Mouse (Mus musculus) testis, adult 2 months (tissue): ENCODE measurements around the gene Sh3d21. TPM values are rescaled to one million over a fixed set of nuclear protein-coding genes. Genes with fewer than 3 reads are reported as not detected.
"Not testable (repeated sequence)": the region's sequence is repeated elsewhere in the genome, so short reads cannot be mapped to it uniquely, and the experiment has no call there.

Experiments used
- H3K27ac ChIP-seq: fragments of 200-500 bp; 2 replicates; pipeline ENCODE4 v1.5.1; 2012; ENCODE audit warnings: low read depth, low read length; ENCODE audit not compliant: control insufficient read depth, insufficient read depth
- H3K27me3 ChIP-seq: fragments of 200-500 bp; 2 replicates; pipeline ENCODE4 v1.6.1; 2012; ENCODE audit warnings: mild to moderate bottlenecking, low read length, moderate library complexity; ENCODE audit not compliant: control insufficient read depth, insufficient read depth
- H3K36me3 ChIP-seq: fragments of 200-500 bp; 2 replicates; pipeline ENCODE4 v1.6.1; 2012; ENCODE audit warnings: mild to moderate bottlenecking, low read length; ENCODE audit not compliant: control insufficient read depth, insufficient read depth
- H3K4me1 ChIP-seq: fragments of 200-500 bp; 2 replicates; pipeline ENCODE4 v1.6.1; 2012; ENCODE audit warnings: low read length; ENCODE audit not compliant: control insufficient read depth, insufficient read depth
- H3K4me3 ChIP-seq: fragments of 200-500 bp; 2 replicates; pipeline ENCODE4 v1.5.1; 2012; ENCODE audit warnings: low read depth, mild to moderate bottlenecking, low read length, moderate library complexity, mixed read lengths; ENCODE audit not compliant: control insufficient read depth
- CTCF ChIP-seq: fragments of 200-500 bp; IDR thresholded peaks from 2 replicates; pipeline ENCODE4 v1.5.1; 2012; ENCODE audit warnings: low read depth, mild to moderate bottlenecking, inconsistent platforms, low read length, moderate library complexity; ENCODE audit not compliant: control insufficient read depth, insufficient read depth, insufficient replicate concordance
- POLR2A ChIP-seq: fragments of 200-500 bp; IDR thresholded peaks from 2 replicates; pipeline ENCODE4 v1.6.1; 2012; ENCODE audit warnings: low read depth, mild to moderate bottlenecking, inconsistent platforms, low read length, moderate library complexity; ENCODE audit not compliant: control insufficient read depth
- polyA plus RNA-seq: library from polyadenylated mRNA; depleted of rRNA; stranded (reverse); fragments of >200 nt; gene quantifications from 2 replicates; pipeline ENCODE4 v1.2.3, GENCODE M21; 2012

Gene Sh3d21
- polyA plus RNA-seq, 1 experiment: 285 TPM

DNA sequence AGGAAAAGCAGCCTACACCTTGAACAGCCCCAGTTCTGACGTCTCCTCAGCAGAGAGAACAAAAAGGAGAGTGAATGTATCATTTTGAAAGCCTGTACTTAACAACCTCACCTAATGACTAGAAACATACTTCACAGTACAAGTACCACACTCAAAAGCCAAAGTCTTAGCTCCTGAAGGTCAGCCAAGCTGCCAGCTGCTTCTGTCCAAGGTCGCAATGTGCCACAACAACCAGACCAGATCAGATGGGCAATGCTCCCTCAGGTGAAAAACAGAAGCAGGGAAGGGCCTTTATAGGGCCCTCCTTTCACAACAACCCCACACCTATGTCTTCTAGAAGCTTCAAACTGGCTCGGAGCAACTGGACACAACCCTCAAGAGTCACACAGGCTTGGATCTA lies 2.8 kb upstream of the Sh3d21 start:
- H3K36me3 ChIP-seq: no peaks in the 10 kb centered on the region
- no peak overlapping the region for H3K4me3 ChIP-seq
- TF ChIP-seq POLR2A (no peak), CTCF (no peak)
- H3K27ac ChIP-seq: peak overlapping the region; percentile 49
- H3K27me3 ChIP-seq: no peaks in the 10 kb centered on the region
- peaks cover 15% of the 10 kb centered on the region for H3K4me1 ChIP-seq

GRCm38 (mm10) chr4:126165092-126165491 lies 1.8 kb upstream of the Sh3d21 start:
- H3K4me3 ChIP-seq, H3K27me3 ChIP-seq, H3K36me3 ChIP-seq, H3K27ac ChIP-seq: not testable (repeated sequence)
- H3K4me1 ChIP-seq: peaks cover 15% of the 10 kb centered on the region

- H3K36me3 ChIP-seq: no peaks in the 10 kb centered on the region
- H3K4me3 ChIP-seq: peak overlapping the region; percentile 89
- peaks cover 15% of the 10 kb centered on the region for H3K4me1 ChIP-seq
- peak overlapping the region; percentile 80 for H3K27ac ChIP-seq
- TF ChIP-seq POLR2A (no peak), CTCF (no peak)
- no peaks in the 10 kb centered on the region for H3K27me3 ChIP-seq
These were observed 394 bp upstream of the Sh3d21 start for GRCm38 (mm10) chr4:126163685-126164084.

DNA sequence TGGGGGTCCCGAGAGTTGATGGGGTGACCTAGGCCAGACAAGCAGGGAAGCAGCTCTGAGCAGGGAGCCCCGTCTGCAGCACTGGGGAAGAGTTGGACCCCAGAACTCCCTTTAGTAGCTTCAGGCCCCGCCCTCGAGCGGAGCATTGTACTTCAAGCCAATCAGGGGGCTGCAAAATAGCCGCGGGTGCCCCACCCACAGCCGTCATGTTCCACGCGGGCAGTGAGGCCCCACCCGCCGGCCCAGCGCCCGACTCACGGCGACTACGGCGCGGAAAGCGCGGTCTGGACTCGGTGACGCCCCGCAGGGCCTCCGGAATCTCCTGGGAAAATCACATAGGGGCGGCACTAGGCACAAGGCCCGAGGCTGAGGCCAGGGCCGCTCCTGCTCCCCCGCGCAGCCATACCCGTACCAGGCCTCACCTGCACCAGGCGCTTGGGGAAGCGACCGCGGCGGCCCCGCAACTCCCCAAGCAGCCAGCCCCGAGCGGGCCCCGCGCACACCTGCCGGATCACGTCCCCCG lies 686 bp downstream of the Sh3d21 start:
- no peaks in the 10 kb centered on the region for H3K27me3 ChIP-seq
- no peaks in the 10 kb centered on the region for H3K36me3 ChIP-seq
- TF ChIP-seq CTCF (no peak), POLR2A (peak; percentile 87)
- peak overlapping the region; percentile 80 for H3K27ac ChIP-seq
- H3K4me1 ChIP-seq: peaks cover 15% of the 10 kb centered on the region
- peak overlapping the region; percentile 89 for H3K4me3 ChIP-seq

DNA sequence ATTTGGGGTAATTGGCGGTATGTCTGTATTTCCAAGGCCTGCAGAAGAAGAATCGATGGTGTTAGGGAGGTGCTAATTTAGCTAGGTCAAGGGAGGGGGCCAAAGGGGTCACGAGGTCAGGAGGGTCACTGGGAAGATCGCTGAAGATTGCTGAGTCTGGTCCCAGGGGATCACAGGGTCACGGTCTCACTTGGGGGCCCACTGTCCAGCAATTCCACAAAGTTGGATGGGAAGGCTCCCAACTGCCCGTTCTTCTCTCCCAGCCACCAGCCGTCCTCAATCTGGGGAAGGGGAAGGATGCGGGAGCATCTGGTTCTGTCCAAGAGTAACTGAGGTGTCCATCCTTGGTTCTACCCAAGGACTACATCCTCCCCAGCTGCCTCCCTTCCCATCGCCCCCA lies 1.3 kb downstream of the Sh3d21 start:
- Histone ChIP-seq H3K4me1 (peaks cover 15% of the 10 kb centered on the region), H3K27me3 (no peaks in the 10 kb centered on the region), H3K27ac (peak overlapping the region; percentile 59; the same call in 1 of the 2 replicates), H3K4me3 (peak overlapping the region; percentile 89), H3K36me3 (no peaks in the 10 kb centered on the region)
- TF ChIP-seq POLR2A: no peak
- TF ChIP-seq CTCF: no peak

- Histone ChIP-seq H3K27me3 (no peaks in the 10 kb centered on the region), H3K4me3 (peak overlapping the region; percentile 89), H3K36me3 (no peaks in the 10 kb centered on the region), H3K27ac (no peak overlapping the region; the same call in 1 of the 2 replicates), H3K4me1 (peaks cover 15% of the 10 kb centered on the region)
- no peak for TF ChIP-seq POLR2A
- TF ChIP-seq CTCF: no peak
These were observed 1.8 kb downstream of the Sh3d21 start for GRCm38 (mm10) chr4:126161456-126161855.

- peak overlapping the region; percentile 89 for H3K4me3 ChIP-seq
- no peaks in the 10 kb centered on the region for H3K36me3 ChIP-seq
- no peak for TF ChIP-seq POLR2A
- TF ChIP-seq CTCF: no peak
- no peak overlapping the region for H3K27ac ChIP-seq
- H3K4me1 ChIP-seq: peaks cover 15% of the 10 kb centered on the region
- no peaks in the 10 kb centered on the region for H3K27me3 ChIP-seq
These were observed 2.3 kb downstream of the Sh3d21 start for GRCm38 (mm10) chr4:126160981-126161380.

DNA sequence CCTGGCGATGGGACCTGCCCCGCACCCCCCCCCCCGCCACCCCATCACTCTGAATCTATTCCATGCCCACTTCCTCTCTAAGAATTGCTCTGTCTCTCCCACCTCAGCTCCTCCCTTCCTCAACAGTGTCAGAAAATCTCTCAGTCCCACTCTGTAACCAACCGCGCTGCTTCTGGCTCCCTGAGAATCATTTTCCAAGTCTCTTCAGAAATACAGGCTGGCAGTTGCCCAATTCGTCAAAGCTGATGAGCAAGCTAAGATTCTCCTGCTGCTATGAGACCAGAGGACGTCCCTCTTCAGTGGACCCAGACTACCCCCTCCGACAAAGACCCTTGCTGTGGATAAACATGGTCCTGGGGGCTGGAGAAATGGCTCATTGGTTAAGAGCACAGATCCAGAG lies 3.8 kb downstream of the Sh3d21 start:
- no peak for TF ChIP-seq CTCF
- TF ChIP-seq POLR2A: no peak

More for the DNA sequence above, 3.8 kb downstream of the Sh3d21 start:
- Histone ChIP-seq H3K27ac (no peak overlapping the region), H3K4me1 (peaks cover 15% of the 10 kb centered on the region), H3K27me3 (no peaks in the 10 kb centered on the region), H3K36me3 (no peaks in the 10 kb centered on the region), H3K4me3 (peak overlapping the region; percentile 54)
